In the genomic region with DNA sequence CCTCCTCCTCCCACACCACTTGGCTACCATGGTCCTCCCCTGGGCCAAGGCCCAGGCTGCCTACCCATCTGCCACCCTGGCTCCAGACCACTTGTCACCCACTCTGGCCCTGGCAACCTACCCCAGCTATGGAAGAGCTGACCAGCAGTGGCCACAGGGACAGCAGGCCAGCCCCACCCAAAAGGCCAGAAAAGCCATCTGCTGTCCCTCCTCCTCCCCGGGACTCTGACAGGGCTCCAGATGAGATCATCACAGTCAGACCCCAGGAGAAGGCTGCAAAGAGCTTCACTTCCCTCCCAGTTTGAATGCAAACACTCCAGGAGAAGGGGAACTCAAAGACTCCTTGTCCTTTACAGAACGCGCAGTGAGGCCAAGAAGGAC, we compare ENCODE assay signal across 10 mouse cellular contexts. TPM values are rescaled to one million over a fixed set of nuclear protein-coding genes. Genes with fewer than 3 reads are reported as not detected.
DNase-seq lines count a peak whose midpoint lies in the region; ATAC-seq lines count a peak whose summit lies in the region.
"Had no signal": no experiment of that assay in that cellular context is flagged by ENCODE, and none has a peak within 500 bp of the region (broad histone marks: within the 10 kb centered on the region; RNA-seq: fewer than 3 reads in every experiment).

No protein-coding gene starts in this region.

- no peak overlapping the region for H3K4me3 ChIP-seq in kidney, embryonic 14.5 days (ENCODE audit: low read length)
- H3K4me3 ChIP-seq in heart, embryonic 11.5 days (ENCODE audit: low read depth, low read length): no peak overlapping the region
- no peak overlapping the region for H3K4me3 ChIP-seq in liver, embryonic 15.5 days (replicated peaks)

- intact Hi-C loops in left cerebral cortex, postnatal 36 days (cut with DNase I): no loop called here

- no peaks in the 10 kb centered on the region for H3K27me3 ChIP-seq in kidney, embryonic 14.5 days (ENCODE audit: control insufficient read depth, insufficient read depth, low read length)
- H3K27me3 ChIP-seq in heart, embryonic 11.5 days (ENCODE audit: control insufficient read depth, insufficient read depth, low read length): no peaks in the 10 kb centered on the region
- no peaks in the 10 kb centered on the region; the same call in 1 of the 2 replicates for H3K27me3 ChIP-seq in liver, embryonic 15.5 days

- peaks cover 13% of the 10 kb centered on the region; the same call in 1 of the 2 replicates for H3K36me3 ChIP-seq in kidney, embryonic 14.5 days (ENCODE audit: control insufficient read depth, insufficient read depth, low read length)
- H3K36me3 ChIP-seq in heart, embryonic 11.5 days (ENCODE audit: control insufficient read depth, insufficient read depth, low read length): no peaks in the 10 kb centered on the region; the same call in 1 of the 2 replicates
- H3K36me3 ChIP-seq in liver, embryonic 15.5 days (replicated peaks): no peaks in the 10 kb centered on the region
- H3K36me3 ChIP-seq: G1E had no signal

- WGBS in kidney, embryonic 14.5 days: 48% methylated on average over 3 of the region's 3 CpGs
- WGBS in heart, embryonic 11.5 days (ENCODE audit: insufficient replicate concordance): 42% methylated on average over 3 of the region's 3 CpGs
- 42% methylated on average over 3 of the region's 3 CpGs for WGBS in liver, embryonic 15.5 days (ENCODE audit: insufficient replicate concordance)

- no peak for DNase-seq in kidney, adult 11 months
- peak; percentile 94 for DNase-seq in cerebellum, adult 11 months
- no peak for DNase-seq in spleen, postnatal 36 days (ENCODE audit: low spot score in 2 of 2)
- DNase-seq in spleen, adult 18-20 months: no peak
- no peak for DNase-seq in left cerebral cortex, postnatal 36 days (ENCODE audit: low spot score in 2 of 2)

- no peak overlapping the region for H3K4me2 ChIP-seq in kidney, embryonic 14.5 days (replicated peaks; ENCODE audit: low read depth, low read length)
- H3K4me2 ChIP-seq in heart, embryonic 11.5 days: no peak overlapping the region
- H3K4me2 ChIP-seq in liver, embryonic 15.5 days: no peak overlapping the region

- H3K27ac ChIP-seq in kidney, embryonic 14.5 days (ENCODE audit: low read depth, low read length): peak overlapping the region; percentile 45; the same call in 1 of the 2 replicates
- peak overlapping the region; percentile 83 for H3K27ac ChIP-seq in heart, embryonic 11.5 days (ENCODE audit: low read depth, low read length)
- peak overlapping the region; percentile 29; the same call in 1 of the 2 replicates for H3K27ac ChIP-seq in liver, embryonic 15.5 days (replicated peaks)

- H3K4me1 ChIP-seq in kidney, embryonic 14.5 days (ENCODE audit: control insufficient read depth, insufficient read depth, low read length): peaks cover 62% of the 10 kb centered on the region
- H3K4me1 ChIP-seq in heart, embryonic 11.5 days (ENCODE audit: control insufficient read depth, insufficient read depth, low read length): peaks cover 87% of the 10 kb centered on the region
- H3K4me1 ChIP-seq in liver, embryonic 15.5 days (replicated peaks): peaks cover 65% of the 10 kb centered on the region

- H3K9ac ChIP-seq in kidney, embryonic 14.5 days (ENCODE audit: low read depth, low read length): no peak overlapping the region; the same call in 1 of the 2 replicates
- peak overlapping the region; percentile 39; the same call in 1 of the 2 replicates for H3K9ac ChIP-seq in heart, embryonic 11.5 days (ENCODE audit: low read depth, low read length)
- H3K9ac ChIP-seq in liver, embryonic 15.5 days: no peak overlapping the region

- no peaks in the 10 kb centered on the region for H3K9me3 ChIP-seq in kidney, embryonic 14.5 days (ENCODE audit: control insufficient read depth, low read length)
- no peaks in the 10 kb centered on the region for H3K9me3 ChIP-seq in heart, embryonic 11.5 days (replicated peaks; ENCODE audit: control insufficient read depth, low read length)
- H3K9me3 ChIP-seq in liver, embryonic 15.5 days (replicated peaks): no peaks in the 10 kb centered on the region
- H3K9me3 ChIP-seq: G1E had no signal

- no peak for ATAC-seq in kidney, embryonic 14.5 days (ENCODE audit: low FRiP score, low TSS enrichment)
- ATAC-seq in heart, embryonic 11.5 days (replicated peaks; ENCODE audit: insufficient number of reproducible peaks, low FRiP score, low TSS enrichment): no peak
- no peak for ATAC-seq in liver, embryonic 15.5 days (ENCODE audit: insufficient read depth)

RNA-seq across cellular contexts. Expression of a gene that starts 9.7 kb away (rescaled TPM):
- polyA plus RNA-seq in kidney, embryonic 14.5 days (2014; fragmentation: Nextera tagmentation; extraction: Ambion mirVana): 6.3 and 6.4 TPM in 2 replicates
- 3.4 and 3.6 TPM in 2 replicates for polyA plus RNA-seq in heart, embryonic 11.5 days (2014; fragmentation: Nextera tagmentation; extraction: Ambion mirVana)
- polyA plus RNA-seq in liver, embryonic 15.5 days (2015; fragmentation: Nextera tagmentation; extraction: Ambion mirVana): 1.4 and 1.7 TPM in 2 replicates
- total RNA-seq in left cerebral cortex, postnatal 36 days (2021): 10 to 100 TPM; 20.0 to 26.0 TPM

RNA-seq across cellular contexts. Expression of a gene that starts 17.5 kb away (rescaled TPM):
- polyA plus RNA-seq in kidney, embryonic 14.5 days (2014; fragmentation: Nextera tagmentation; extraction: Ambion mirVana): 0.38 TPM in 1 of 2 replicates, not detected in the other
- polyA plus RNA-seq in heart, embryonic 11.5 days (2014; fragmentation: Nextera tagmentation; extraction: Ambion mirVana): 0.26 TPM in 1 of 2 replicates, not detected in the other
- not detected in 2 replicates for polyA plus RNA-seq in liver, embryonic 15.5 days (2015; fragmentation: Nextera tagmentation; extraction: Ambion mirVana)
- not detected for total RNA-seq in left cerebral cortex, postnatal 36 days (2021)
- total RNA-seq: G1E had no signal
- polyA plus RNA-seq: G1E; testis, adult 2 months had no signal

Comparison
In these comparisons a context has a peak if more than half of its experiments do, and no peak if none do; other contexts are left out.
1. H3K27ac ChIP-seq: peak in every context shown above with its lines; median percentile 83 in heart, embryonic 11.5 days; 45 in kidney, embryonic 14.5 days; 29 in liver, embryonic 15.5 days.